Mouse (Mus musculus): ENCODE data around the gene Znhit3.

- TF ChIP-seq CTCF (IDR thresholded peaks at IDR 0.05; ENCODE audit: borderline replicate concordance, insufficient read depth, low read depth, low read length) = no peak
- TF ChIP-seq POLR2A (IDR thresholded peaks at IDR 0.05; ENCODE audit: borderline replicate concordance, insufficient read depth, low read length) = no peak
Measured at GRCm38 (mm10) chr11:84885238-84885637, 30.9 kb downstream of the Znhit3 start.

Measured in cerebellum, adult 2 months (tissue).